Mouse (Mus musculus): Measurements from ENCODE around the gene Tnik. TPM values are rescaled to one million over a fixed set of nuclear protein-coding genes. Genes with fewer than 3 reads are reported as not detected.

Gene Tnik
- total and polyA plus RNA-seq, 2 experiments from 2014 or later, result 58.2 to 118 TPM

DNA sequence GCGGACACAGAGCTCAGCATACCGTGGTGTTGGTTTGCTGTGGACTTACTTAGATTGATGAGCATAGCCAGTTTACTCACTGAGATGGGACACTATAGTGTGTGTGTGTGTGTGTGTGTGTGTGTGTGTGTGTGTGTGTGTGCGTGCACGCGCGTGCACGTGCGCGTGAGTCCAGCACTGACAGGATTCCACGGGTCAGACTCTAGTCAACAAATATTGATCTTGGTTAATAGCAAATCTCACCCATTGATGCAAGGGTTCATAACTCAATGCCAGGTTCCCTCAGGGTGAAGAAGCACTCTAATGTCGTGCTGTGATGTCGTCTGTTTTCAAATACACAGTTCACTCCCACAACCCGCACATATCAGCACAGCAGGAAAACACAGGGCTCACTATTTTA, 462.2 kb downstream of the Tnik start:
- H3K36me3 ChIP-seq (ENCODE audit: insufficient read depth, low read length), result no peaks in the 10 kb centered on the region
- ATAC-seq (ENCODE audit: low FRiP score), result no peak
- no peak overlapping the region for H3K4me2 ChIP-seq (ENCODE audit: low read depth, low read length, poor library complexity, severe bottlenecking)
- H3K4me3 ChIP-seq (ENCODE audit: low read depth, low read length), result no peak overlapping the region
- 94% methylated on average over 13 of the region's 13 CpGs for WGBS
- H3K27me3 ChIP-seq (ENCODE audit: insufficient read depth, low read length), result no peaks in the 10 kb centered on the region
- no peaks in the 10 kb centered on the region for H3K4me1 ChIP-seq (ENCODE audit: insufficient read depth, low read length)
- no peak for TF ChIP-seq CTCF (IDR thresholded peaks at IDR 0.05)
- H3K9ac ChIP-seq (replicated peaks; ENCODE audit: low read length, poor library complexity, severe bottlenecking), result no peak overlapping the region
- H3K27ac ChIP-seq (ENCODE audit: low read depth, low read length), result no peak overlapping the region
- no peak for DNase-seq (ENCODE audit: low spot score)
- H3K9me3 ChIP-seq (ENCODE audit: low read length), result no peaks in the 10 kb centered on the region

Small RNAs within 50 kb of the gene (microRNA-seq; reads per million reads assigned to microRNA genes)
- gene Mir466q (ENCODE audit: borderline number of aligned reads), result not detected
